Mouse (Mus musculus): Measurements from ENCODE around the gene Gfpt1.
"Not testable (repeated sequence)": the region's sequence is repeated elsewhere in the genome, so short reads cannot be mapped to it uniquely, and the experiment has no call there.

Gene Gfpt1

GRCm38 (mm10) chr6:87042004-87042336 is 676 bp upstream of the Gfpt1 start:
- no peak for DNase-seq (ENCODE audit: low spot score in 2 of 2)

DNA sequence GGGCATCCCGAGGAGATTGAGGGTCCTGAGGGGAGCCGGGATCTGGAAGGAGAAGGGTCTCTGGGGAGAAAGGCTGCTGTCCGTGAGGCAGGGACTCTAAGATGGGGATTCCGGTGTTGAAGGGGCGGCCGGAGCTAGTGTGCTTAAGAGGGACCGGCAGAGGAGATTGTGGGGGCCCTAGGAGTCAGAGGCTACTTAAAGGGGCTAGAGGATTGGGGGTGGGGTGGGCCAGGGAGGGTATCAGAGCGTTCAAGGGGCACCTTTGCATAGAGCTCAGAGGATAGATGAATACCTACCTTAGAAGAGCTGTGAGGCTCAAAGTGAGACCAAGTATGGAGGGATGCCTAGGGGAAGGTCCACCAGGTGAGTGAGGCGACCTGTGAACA is 478 bp downstream of the Gfpt1 start:
- DNase-seq (ENCODE audit: low spot score in 2 of 2), result no peak

- DNase-seq (ENCODE audit: low spot score in 2 of 2), result no peak
These were observed 2.2 kb downstream of the Gfpt1 start for GRCm38 (mm10) chr6:87044895-87045294.

- no peak for DNase-seq (ENCODE audit: low spot score in 2 of 2)
These were observed 2.9 kb downstream of the Gfpt1 start for GRCm38 (mm10) chr6:87045507-87045906.

DNA sequence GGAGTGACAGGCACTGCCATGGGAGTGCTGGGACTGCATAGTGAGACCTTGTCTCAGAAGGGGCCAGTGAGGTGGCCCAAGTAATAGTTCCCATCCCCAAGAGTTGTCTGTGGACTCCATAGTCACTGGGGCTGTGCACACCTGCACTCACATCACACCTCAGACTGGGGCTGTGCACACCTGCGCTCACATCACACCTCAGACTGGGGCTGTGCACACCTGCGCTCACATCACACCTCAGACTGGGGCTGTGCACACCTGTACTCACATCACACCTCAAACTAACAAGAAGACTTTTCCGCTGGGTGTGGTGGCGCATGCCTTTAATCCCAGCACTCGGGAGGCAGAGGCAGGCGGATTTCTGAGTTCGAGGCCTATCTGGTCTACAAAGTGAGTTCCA is 6.1 kb downstream of the Gfpt1 start:
- DNase-seq (ENCODE audit: low spot score in 2 of 2), result not testable (repeated sequence)

- no peak for DNase-seq (ENCODE audit: low spot score in 2 of 2)
These were observed 9.3 kb downstream of the Gfpt1 start for GRCm38 (mm10) chr6:87051886-87052425.

- DNase-seq (ENCODE audit: low spot score in 2 of 2), result no peak
These were observed 11.5 kb downstream of the Gfpt1 start for GRCm38 (mm10) chr6:87054193-87054592.

DNA sequence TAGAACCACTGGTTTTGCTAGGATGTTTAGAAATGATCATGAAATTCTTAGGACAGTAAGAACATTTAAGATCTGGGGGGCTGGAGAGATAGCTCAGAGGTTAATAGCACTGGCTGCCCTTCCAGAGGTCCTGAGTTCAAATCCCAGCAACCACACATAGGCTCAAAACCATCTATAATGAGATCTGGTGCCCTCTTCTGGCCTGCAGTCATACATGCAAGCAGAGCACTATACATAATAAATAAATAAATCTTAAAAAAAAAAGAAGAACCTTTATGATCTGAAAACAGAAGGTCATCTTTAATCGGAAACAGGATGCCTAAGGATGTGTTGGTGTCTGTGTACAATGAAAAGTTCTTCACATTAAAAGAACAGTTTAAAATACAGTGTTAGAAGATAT is 17.1 kb downstream of the Gfpt1 start:
- DNase-seq (ENCODE audit: low spot score in 2 of 2), result no peak

GRCm38 (mm10) chr6:87063586-87063985 is 20.9 kb downstream of the Gfpt1 start:
- no peak for DNase-seq (ENCODE audit: low spot score in 2 of 2)

GRCm38 (mm10) chr6:87068209-87068608 is 25.6 kb downstream of the Gfpt1 start:
- DNase-seq (ENCODE audit: low spot score in 2 of 2), result no peak

DNA sequence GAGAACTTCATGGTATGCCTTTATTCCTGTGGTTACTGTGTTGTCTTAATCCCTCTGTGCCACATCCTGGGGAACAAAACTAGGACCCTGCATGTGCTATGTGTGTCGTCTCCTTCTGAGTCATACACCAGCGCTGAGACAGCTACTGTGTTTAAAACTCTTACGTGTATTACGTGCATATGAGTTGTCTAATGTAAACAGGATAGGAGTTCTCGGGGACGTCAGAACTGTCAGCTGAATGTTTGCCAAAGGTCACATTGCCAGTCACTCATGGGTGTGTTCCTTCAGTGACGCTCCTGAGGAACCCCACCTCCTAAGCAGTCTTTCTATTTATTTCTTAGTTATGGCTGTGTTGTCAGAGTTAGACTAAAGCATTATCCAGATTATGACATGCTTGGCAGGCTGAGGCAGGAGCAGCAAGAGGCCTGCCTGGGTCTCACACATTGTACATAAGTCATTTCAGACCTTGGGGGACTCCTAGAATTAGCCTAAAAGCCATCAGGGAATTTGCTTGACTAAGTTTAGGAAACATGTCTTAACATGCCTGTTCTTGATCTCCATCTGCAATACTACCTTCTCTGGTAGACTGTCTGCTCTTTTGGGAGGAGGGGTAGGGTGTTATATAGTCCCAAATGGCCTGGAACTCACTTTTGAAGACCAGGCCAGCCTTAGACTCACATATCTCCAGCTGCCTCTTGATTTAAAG is 26.7 kb downstream of the Gfpt1 start:
- no peak for DNase-seq (ENCODE audit: low spot score in 2 of 2)

- DNase-seq (ENCODE audit: low spot score in 2 of 2), result no peak
These were observed 28.0 kb downstream of the Gfpt1 start for GRCm38 (mm10) chr6:87070641-87071040.

- DNase-seq (ENCODE audit: low spot score in 2 of 2), result no peak
These were observed 30.1 kb downstream of the Gfpt1 start for GRCm38 (mm10) chr6:87072759-87073158.

- DNase-seq (ENCODE audit: low spot score in 2 of 2), result peak; percentile 55 to 65
These were observed 32.5 kb downstream of the Gfpt1 start for GRCm38 (mm10) chr6:87075092-87075685.

DNA sequence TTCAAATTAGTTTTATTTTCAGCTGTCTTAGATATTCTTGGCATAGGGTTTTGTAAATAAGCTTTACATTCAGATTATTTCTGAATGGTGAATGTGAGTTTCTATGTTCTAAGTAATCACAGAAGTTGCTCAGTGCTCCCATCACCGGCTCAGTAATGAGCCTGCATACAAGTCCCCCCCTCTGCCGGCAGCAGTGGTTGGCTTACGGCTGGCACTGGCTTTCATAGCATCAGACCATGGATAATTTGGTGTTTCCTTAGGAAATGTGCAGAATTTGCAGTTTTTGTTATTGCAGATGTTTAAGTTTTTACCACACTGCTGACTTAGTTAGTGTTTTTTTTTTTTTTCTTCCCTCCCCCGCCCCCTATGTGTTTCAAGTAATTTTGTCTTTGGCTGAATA is 36.8 kb downstream of the Gfpt1 start:
- no peak for DNase-seq (ENCODE audit: low spot score in 2 of 2)

- DNase-seq (ENCODE audit: low spot score in 2 of 2), result no peak
These were observed 42.4 kb downstream of the Gfpt1 start for GRCm38 (mm10) chr6:87085026-87085425.

- no peak for DNase-seq (ENCODE audit: low spot score in 2 of 2)
These were observed 45.7 kb downstream of the Gfpt1 start for GRCm38 (mm10) chr6:87088356-87088755.

DNA sequence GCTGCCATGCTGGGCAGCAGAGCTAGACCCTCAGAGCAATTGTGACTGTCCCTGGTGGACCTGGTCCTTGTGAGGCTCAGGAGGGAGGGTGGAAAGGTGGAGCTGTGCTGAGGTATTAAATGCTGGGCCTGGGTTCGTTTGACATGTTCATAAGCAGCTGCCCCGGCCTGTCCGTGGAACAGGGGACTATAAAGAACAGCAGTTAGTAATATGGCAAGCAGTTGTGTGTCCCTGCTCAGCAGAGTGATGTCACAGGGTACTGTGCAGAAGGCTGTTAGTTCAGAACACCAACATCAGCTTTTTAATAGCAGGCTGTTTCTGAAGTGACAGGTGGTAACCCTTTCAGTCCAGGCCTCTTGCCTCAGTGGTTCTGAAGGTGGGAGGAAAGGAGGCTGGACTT is 48.2 kb downstream of the Gfpt1 start:
- DNase-seq (ENCODE audit: low spot score in 2 of 2), result no peak

DNA sequence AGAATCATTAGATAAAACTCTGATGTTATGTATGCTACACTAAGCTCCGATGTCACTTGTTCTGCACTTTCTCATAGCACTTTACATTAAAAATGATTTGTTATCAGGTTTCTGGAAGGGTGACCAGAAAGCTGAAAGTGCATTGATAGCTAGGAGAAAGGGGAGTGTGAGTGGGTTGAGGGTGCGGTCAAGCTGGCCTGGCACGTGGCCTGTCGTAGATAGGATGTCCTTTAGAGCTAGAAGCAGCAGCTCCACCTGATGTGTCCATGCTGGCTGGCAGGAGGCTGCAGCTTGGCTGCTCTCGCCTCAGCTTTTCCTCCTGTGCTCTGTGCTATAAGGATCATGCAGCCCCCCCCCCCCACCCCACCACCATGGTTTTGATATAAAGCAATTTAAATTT is 49.8 kb downstream of the Gfpt1 start:
- no peak for DNase-seq (ENCODE audit: low spot score in 2 of 2)

DNA sequence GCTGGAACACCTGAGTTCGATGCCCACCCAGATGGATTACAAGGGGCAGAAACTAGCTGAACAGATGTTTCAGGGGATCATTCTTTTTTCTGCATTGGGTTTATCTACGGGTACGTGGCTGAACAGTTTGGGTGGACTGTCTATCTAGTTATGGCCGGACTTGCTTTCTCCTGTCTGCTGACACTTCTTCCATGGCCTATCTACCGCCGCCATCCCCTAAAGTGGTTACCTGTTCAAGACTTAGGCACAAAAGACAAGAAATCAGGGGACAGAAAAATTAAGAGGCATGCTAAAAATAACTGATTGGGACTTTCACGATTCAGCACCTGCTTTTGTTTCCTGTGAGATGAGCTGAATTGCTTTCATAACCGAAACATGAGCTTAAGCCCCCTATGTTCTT is 51.0 kb downstream of the Gfpt1 start:
- DNase-seq (ENCODE audit: low spot score in 2 of 2), result not testable (repeated sequence)

GRCm38 (mm10) chr6:87099261-87099660 is 56.6 kb downstream of the Gfpt1 start:
- DNase-seq (ENCODE audit: low spot score in 2 of 2), result no peak

DNA sequence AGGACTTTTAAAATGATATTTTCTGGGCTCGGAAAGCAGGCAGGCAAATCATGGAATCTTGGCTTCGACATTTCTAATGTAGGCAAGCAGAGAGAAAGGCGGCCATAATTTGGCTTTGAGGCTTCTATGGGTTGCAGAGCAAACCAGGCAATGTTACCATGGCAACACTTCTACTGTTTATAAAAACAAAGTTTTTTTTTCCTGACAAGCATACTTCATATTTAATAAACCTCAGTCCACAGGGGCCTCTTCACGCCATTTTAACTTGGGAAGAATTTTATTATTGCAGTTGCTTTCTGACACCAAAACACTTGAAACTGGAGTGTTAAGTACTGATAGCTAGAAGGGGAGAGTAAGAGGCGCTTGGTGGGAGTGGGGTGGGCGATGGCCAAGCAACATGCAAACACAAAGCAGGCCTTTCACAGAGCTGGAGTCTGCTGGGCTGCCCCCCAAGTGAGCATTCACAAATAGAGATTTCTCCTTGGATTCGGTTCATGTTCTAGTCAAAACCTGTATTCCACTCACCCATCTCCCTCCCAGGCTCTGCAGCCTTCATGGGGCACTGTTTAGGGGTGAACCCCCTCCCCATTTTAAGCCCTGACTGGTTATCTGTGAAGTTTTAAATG is 57.1 kb downstream of the Gfpt1 start:
- DNase-seq (ENCODE audit: low spot score in 2 of 2), result no peak

Measured in thymus, postnatal 10 days (tissue).